Mouse (Mus musculus) spleen, adult 12 weeks (tissue): ENCODE measurements around the gene 2010300C02Rik.
"Not testable (repeated sequence)": the region's sequence is repeated elsewhere in the genome, so short reads cannot be mapped to it uniquely, and the experiment has no call there.

Experiments used
- DNase-seq: peaks from one replicate; pipeline ENCODE4 v3.0.0; 2022; ENCODE audit warnings: low spot score

2010300C02Rik gene

GRCm38 (mm10) chr1:37628749-37629148, 91.1 kb downstream of the 2010300C02Rik start:
- DNase-seq = no peak

- peak; percentile 34 for DNase-seq
These were observed 95.7 kb downstream of the 2010300C02Rik start for GRCm38 (mm10) chr1:37624185-37624584.

- no peak for DNase-seq
These were observed 97.8 kb downstream of the 2010300C02Rik start for GRCm38 (mm10) chr1:37622049-37622448.

DNA sequence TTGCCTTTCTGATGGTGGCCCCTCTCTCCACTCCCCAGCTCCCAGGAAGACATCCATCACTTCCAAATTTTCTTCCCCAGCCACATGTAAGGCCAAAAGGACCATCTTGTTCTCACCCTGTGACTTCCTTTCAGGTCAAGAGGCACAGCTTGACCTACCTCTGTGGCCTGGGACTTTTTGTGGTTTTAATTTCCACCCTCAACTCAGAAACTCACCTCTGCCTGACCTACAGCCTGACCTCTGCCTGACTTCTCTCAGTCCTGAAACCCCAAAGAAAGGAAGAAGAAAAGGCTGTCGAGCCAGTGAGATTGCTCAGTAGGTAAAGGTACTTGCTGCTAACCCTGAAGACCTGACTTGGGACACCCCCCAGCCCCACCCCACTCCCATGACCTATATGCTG, 100.3 kb downstream of the 2010300C02Rik start:
- DNase-seq = no peak

DNA sequence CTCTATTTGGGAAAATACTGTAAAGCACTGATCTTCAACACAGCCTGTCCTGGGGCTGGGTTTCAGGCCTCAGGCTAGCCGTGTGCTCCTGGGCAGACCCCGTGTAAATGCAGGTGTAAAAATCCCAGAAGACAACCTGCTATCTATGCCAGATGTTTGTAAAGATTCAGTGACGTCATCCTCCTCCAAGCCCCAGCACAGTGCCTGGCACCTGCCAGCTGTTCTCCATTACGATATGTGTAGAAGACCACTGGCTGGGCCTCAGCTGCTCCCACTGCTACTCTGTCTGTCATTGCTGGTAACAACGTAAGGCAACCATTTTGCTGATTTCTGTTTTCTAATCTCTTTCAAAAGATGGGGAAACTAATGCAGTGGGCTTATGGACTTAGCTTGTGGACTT, 102.8 kb downstream of the 2010300C02Rik start:
- DNase-seq = no peak

DNA sequence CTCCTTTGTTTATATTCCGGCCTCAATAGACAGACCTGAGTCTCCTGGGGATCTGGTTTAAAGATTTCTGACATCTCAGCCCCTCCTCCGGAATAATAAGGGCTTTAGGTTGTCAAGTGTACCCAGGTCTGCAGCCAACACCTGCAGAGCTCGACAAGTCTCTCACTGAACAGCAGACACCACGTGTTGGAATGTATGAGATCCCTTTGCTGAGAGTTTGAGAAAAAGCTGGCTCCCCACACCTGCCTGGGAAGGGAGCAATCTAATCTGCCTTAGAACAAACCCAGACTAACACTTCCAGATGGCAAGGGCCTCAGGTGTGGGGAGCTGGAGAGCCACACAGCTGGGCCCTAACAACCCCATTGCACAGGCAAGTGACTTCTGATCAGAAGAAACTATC, 103.3 kb downstream of the 2010300C02Rik start:
- no peak for DNase-seq

GRCm38 (mm10) chr1:37615290-37616040, 104.4 kb downstream of the 2010300C02Rik start:
- DNase-seq = no peak

- no peak for DNase-seq
These were observed 105.0 kb downstream of the 2010300C02Rik start for GRCm38 (mm10) chr1:37614836-37615235.

GRCm38 (mm10) chr1:37614130-37614529, 105.8 kb downstream of the 2010300C02Rik start:
- DNase-seq = no peak

GRCm38 (mm10) chr1:37611032-37611431, 108.9 kb downstream of the 2010300C02Rik start:
- DNase-seq = no peak

- DNase-seq = no peak
These were observed 109.6 kb downstream of the 2010300C02Rik start for GRCm38 (mm10) chr1:37610242-37610641.

DNA sequence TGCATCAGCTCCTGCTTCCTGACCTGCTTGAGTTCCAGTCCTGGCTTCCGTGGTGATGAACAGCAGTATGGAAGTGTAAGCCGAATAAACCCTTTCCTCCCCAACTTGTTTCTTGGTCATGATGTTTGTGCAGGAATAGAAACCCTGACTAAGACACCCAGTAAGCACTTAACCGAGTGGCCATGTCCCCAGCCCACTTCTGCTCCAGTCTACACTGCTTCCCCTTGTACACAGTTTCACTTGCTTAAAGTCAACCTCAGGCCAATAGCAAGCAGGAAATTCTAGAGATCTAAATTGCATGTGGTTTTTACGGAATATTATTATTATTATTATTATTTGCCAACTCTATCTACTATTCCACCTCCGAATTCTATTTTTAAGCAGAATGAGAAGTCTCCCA, 114.2 kb downstream of the 2010300C02Rik start:
- not testable (repeated sequence) for DNase-seq

- no peak for DNase-seq
These were observed 116.7 kb downstream of the 2010300C02Rik start for GRCm38 (mm10) chr1:37603206-37603605.

DNA sequence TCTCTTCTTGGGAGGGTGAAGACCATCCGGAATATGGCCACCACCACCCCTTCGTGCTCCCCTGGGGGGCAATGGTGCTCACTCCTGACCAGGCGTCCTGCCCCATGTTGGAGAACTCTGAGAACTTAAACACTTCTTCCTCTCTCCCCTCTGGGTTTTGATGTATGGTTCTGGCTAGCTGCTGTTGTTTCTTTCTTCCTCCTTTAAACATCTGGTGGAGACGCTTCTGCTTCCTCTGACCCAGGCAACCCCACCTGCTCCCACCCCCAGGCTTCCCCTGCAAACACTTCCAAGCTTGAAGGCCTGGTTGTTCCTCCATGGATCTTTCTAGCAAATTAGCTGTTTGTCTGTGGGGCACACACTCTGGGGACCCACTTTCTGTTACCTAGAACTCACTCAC, 117.6 kb downstream of the 2010300C02Rik start:
- no peak for DNase-seq

GRCm38 (mm10) chr1:37601461-37601860, 118.4 kb downstream of the 2010300C02Rik start:
- DNase-seq = no peak

GRCm38 (mm10) chr1:37600640-37601175, 119.2 kb downstream of the 2010300C02Rik start:
- DNase-seq = no peak

GRCm38 (mm10) chr1:37598986-37599385, 120.9 kb downstream of the 2010300C02Rik start:
- DNase-seq = no peak

DNA sequence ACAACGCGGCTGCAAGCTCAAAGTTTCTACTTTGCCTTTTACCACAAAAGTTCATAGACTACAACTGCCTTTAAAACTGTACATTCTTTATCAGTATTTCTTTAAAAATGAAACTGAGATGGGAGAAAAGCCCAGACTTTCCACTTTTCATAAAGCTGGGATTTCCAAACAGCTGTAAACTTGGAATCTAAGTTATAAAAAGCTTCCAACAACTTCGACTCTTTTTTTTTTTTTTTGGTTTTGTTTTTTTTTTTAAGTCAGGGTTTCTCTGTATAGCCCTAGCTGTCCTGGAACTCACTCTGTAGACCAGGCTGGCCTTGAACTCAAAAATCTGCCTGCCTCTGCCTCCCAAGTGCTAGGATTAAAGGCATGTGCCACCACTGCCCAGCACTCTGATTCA, 125.1 kb downstream of the 2010300C02Rik start:
- DNase-seq = not testable (repeated sequence)

- DNase-seq = peak; percentile 34
These were observed 133.9 kb downstream of the 2010300C02Rik start for GRCm38 (mm10) chr1:37585809-37586480.

GRCm38 (mm10) chr1:37583795-37584464, 136.0 kb downstream of the 2010300C02Rik start:
- DNase-seq = no peak

DNA sequence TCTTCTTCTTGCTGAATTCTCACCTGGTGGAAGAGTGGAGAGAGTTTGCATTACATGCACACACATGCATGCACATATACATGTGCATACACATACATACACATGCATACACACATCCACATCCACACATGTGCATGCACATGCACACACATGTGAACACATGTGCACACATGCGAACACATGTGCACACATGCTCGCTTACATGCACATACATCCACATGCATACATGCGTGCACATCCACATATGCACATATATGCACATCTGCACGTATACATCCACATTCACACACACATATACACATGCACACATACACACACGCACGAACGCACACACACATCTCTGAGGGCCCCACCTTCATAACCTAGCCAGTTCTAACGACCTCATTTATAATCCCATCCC, 136.7 kb downstream of the 2010300C02Rik start:
- DNase-seq = no peak

DNA sequence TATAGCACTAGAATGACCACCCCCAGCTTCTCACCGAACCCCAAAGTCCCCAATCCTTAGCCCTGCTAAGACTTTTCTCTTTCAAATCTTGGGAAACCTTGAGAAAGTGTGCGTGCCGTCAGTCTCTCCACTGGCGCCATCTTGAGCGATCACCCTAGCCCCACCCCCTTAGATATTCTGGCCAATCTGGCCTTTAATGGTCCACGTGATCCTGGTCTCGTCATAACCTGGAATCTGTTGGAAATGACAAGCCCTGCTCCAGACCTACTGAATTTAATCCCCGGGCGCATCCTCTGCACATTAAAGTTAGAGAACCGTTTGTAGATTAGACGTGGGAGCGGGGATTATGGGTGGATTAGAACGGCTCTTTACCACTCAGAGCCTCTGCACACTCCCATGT, 140.2 kb downstream of the 2010300C02Rik start:
- no peak for DNase-seq
